Mouse (Mus musculus): Measurements from ENCODE around the gene Acvr2b.

Acvr2b gene

GRCm38 (mm10) chr9:119474717-119475611, 73.0 kb downstream of the Acvr2b start:
- peak; percentile 47 for DNase-seq

GRCm38 (mm10) chr9:119477754-119478153, 75.8 kb downstream of the Acvr2b start:
- DNase-seq = no peak

- DNase-seq = peak; percentile 52
These were observed 76.4 kb downstream of the Acvr2b start for GRCm38 (mm10) chr9:119478345-119478744.

- DNase-seq = no peak
These were observed 77.4 kb downstream of the Acvr2b start for GRCm38 (mm10) chr9:119479297-119479696.

GRCm38 (mm10) chr9:119481612-119482011, 79.7 kb downstream of the Acvr2b start:
- DNase-seq = no peak

GRCm38 (mm10) chr9:119483554-119484353, 81.8 kb downstream of the Acvr2b start:
- DNase-seq = peak; percentile 50

- DNase-seq = no peak
These were observed 82.5 kb downstream of the Acvr2b start for GRCm38 (mm10) chr9:119484420-119484819.

Measured in kidney, adult 9 months (tissue).